Mouse (Mus musculus) heart, postnatal 36 days (tissue): Measurements from ENCODE around the gene Atp6v0a1. TPM values are rescaled to one million over a fixed set of nuclear protein-coding genes. Genes with fewer than 3 reads are reported as not detected.

Experiments used
- DNase-seq, 2 experiments: peaks; one replicate each; pipeline ENCODE4 v3.0.0; 2021 to 2022
- intact Hi-C: fragments of 180-260 bp; cut with DNase I; formaldehyde crosslinking; loops from one replicate; pipeline ENCODE4 v1.15.1; 2025
- total RNA-seq, 2 experiments: library from RNA; stranded (reverse); gene quantifications; 2 replicates each; pipeline ENCODE4 v1.2.3; 2021

Atp6v0a1 gene
- 10 to 100 TPM; 76.8 to 88.5 TPM for total RNA-seq

- intact Hi-C loops = loop anchor here (2.0 kb wide), 2 partner anchors 26 to 50 kb away; no protein-coding TSS in a partner anchor
- DNase-seq = peak; percentile 95 to 97
Observed at GRCm38 (mm10) chr11:101009046-101009887, at the start of gene Atp6v0a1. TSS of gene Atp6v0a1 (plus strand) at chr11:101009452.

DNA sequence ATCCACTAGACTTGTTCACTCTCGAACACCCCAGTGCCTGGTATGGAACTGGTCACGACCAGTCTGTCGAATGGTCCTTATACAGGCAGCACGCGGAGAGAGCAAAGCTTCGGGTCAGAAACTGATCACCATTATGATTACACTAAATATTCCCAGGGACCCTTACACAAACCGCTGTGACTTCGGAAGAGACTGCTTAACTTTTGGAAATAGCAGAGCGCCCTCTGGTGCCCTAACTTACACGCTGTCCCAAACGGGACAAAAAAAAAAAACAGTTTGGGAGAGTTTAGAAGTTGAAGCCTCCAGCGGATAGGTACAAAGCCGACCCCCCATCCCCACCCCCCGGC, 49.8 kb upstream of the Atp6v0a1 start:
- intact Hi-C loops = loop anchor here (5.0 kb wide), 3 partner anchors 197 to 387 kb away; partner anchors contain the start of genes Cnp and Hcrt
- DNase-seq = peak; percentile 78 to 82

- no peak for DNase-seq
- intact Hi-C loops = loop anchor here (5.0 to 10.0 kb wide), 4 partner anchors 198 to 565 kb away; partner anchors contain the start of genes Cnp, Hcrt and Jup
Observed at GRCm38 (mm10) chr11:100959826-100960225, 49.4 kb upstream of the Atp6v0a1 start.

DNA sequence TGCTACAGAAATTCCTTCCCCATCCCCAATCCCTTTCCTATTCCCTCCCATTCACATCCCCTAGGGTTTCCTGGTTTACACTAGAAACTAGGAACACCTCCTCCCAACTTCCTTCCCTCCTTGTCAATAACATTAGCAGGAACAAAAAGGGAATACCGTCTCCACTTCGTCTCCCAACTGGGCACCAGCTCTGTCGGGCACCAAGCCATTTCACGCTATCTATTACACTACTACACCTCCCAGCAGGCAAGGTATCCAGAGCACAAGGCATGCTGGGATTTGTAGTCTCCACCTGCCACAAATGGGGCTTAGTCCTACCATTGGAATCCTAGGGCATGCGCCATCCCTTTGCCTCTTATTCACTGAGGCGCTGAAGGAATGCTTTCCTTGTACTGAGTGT, 48.7 kb upstream of the Atp6v0a1 start:
- peak; percentile 74 to 77 for DNase-seq
- intact Hi-C loops = loop anchor here (10.0 kb wide), 1 partner anchor 566 kb away; the partner anchor contains the start of gene Jup

GRCm38 (mm10) chr11:100962371-100962911, 46.8 kb upstream of the Atp6v0a1 start:
- intact Hi-C loops = loop anchor here (1.0 to 10.0 kb wide), 2 partner anchors 18 to 568 kb away; partner anchors contain the start of gene Jup
- peak; percentile 67 to 72 for DNase-seq

GRCm38 (mm10) chr11:100963647-100964046, 45.6 kb upstream of the Atp6v0a1 start:
- DNase-seq = peak; percentile 70 to 73
- intact Hi-C loops = loop anchor here (10.0 kb wide), 1 partner anchor 569 kb away; the partner anchor contains the start of gene Jup

GRCm38 (mm10) chr11:100964180-100964579, 45.1 kb upstream of the Atp6v0a1 start:
- DNase-seq = peak in 1 of 2 experiments; percentile 25
- intact Hi-C loops = loop anchor here (10.0 kb wide), 1 partner anchor 569 kb away; the partner anchor contains the start of gene Jup

GRCm38 (mm10) chr11:100964901-100965542, 44.2 kb upstream of the Atp6v0a1 start:
- DNase-seq = peak in 1 of 2 experiments; percentile 22
- intact Hi-C loops = loop anchor here (5.0 to 10.0 kb wide), 2 partner anchors 207 to 570 kb away; partner anchors contain the start of genes Cntnap1, Jup and Plekhh3

GRCm38 (mm10) chr11:100965760-100966159, 43.5 kb upstream of the Atp6v0a1 start:
- intact Hi-C loops = loop anchor here (5.0 to 10.0 kb wide), 2 partner anchors 207 to 571 kb away; partner anchors contain the start of genes Cntnap1, Jup and Plekhh3

GRCm38 (mm10) chr11:100967376-100967775, 41.9 kb upstream of the Atp6v0a1 start:
- peak in 1 of 2 experiments; percentile 34 for DNase-seq
- intact Hi-C loops = loop anchor here (5.0 to 10.0 kb wide), 2 partner anchors 205 to 573 kb away; partner anchors contain the start of genes Cntnap1, Jup and Plekhh3

More at GRCm38 (mm10) chr11:100965760-100966159, 43.5 kb upstream of the Atp6v0a1 start:
- DNase-seq = peak in 1 of 2 experiments; percentile 26

DNA sequence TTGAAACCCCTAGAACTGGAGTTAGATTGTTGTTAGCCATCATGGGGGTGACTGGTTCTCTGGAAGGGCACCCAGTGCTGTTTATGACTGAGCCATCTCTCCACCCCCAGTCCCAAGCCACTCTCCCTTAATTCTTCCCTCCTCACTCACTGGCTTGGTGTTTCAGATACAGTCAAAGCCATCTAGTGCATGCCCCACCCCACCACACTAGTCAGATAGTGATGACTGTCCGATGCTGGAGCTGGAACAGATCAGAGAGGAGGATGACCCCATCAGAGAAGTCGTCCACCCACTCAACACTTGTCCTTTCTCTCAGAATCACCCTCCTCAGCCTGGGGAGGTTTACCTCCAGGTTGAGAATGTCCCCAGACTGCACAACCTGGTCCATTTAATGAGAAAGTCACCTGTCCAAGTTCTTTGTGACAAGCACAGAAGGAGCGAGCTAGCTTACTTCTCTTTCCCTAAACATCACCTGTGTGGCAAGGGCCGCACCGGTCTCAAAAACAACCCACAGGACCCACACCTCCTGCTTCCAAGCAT, 41.3 kb upstream of the Atp6v0a1 start:
- DNase-seq = no peak
- intact Hi-C loops = loop anchor here (5.0 to 10.0 kb wide), 2 partner anchors 204 to 573 kb away; partner anchors contain the start of genes Cntnap1, Jup and Plekhh3

GRCm38 (mm10) chr11:100968501-100968900, 40.8 kb upstream of the Atp6v0a1 start:
- peak in 1 of 2 experiments; percentile 23 for DNase-seq
- intact Hi-C loops = loop anchor here (5.0 to 10.0 kb wide), 2 partner anchors 204 to 574 kb away; partner anchors contain the start of genes Cntnap1, Jup and Plekhh3

DNA sequence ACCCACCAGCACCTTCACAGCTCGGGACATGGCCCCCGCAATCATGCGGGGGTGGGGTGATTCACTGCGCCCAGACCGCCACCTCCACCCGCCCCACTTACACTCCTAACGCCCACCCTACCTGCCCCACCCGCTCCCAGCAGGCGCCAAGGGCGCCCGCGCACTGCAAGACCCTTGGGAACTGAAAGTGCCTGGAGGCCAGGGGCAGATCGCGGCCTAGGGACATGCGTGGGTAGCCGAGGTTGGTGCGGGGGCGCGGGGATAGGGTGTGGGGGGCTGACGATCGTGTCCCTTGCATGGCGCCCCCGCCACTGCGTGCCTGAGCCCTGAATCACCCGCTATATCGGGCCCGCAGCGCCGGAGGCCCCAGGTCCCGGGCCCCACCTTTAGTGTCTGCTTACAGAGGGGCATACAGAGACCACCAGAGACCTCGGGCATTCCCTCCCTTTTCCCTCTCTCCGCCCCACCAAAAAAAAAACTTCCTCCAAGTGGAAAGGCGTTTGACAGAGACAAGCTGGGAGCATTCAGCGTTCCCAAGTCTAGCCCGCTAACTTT, 40.0 kb upstream of the Atp6v0a1 start:
- DNase-seq = peak in 1 of 2 experiments; percentile 47
- intact Hi-C loops = loop anchor here (1.0 to 10.0 kb wide), 3 partner anchors 89 to 574 kb away; partner anchors contain the start of genes Cntnap1, Jup and Plekhh3

DNA sequence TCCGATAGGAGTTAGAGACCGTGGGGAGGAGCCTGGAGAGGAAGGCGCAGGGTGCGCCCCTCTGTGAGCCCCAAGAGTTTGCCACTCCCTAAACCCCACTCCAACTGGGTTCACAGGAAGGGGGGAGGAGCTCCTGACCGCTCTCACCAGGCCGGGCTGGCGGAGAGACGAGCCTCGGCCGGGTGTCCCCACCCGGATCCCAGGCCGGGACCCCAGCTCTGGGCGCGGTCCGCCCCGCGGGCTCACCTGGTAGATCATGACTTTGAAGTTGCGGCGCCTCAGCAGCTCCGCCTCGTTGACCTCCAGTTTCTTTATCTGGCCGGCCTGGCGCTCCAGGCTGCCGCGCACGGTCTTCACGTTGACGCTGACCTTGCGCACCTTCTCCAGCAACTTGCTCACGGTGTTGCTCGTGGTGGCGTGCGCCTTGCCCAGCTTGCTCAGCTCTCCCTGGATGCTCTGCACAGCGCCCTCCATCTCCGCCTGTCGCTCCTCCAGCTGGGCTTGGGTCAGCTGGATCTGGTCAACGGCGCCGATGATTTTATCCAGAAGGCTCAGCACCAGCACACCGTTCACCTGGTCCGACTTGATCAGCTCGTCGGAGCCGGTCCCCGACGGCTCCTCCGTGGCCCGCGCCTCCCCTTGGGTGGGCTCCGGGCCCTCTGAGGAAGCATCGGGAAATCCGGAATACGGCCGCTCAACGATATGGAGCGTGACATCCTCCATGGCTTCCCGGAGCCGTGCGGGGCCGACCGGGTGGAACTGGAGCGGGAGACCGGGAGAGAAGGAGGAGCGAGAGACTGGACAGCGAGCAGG, 39.3 kb upstream of the Atp6v0a1 start:
- intact Hi-C loops = loop anchor here (1.0 to 10.0 kb wide), 3 partner anchors 88 to 575 kb away; partner anchors contain the start of genes Cntnap1, Jup and Plekhh3
- DNase-seq = peak; percentile 67 to 77

- peak; percentile 98 to 99 for DNase-seq
- intact Hi-C loops = no loop called here
Observed at GRCm38 (mm10) chr11:100970557-100970937, 38.7 kb upstream of the Atp6v0a1 start, which contains the start of gene Cavin1. TSS of gene Cavin1 (minus strand) at chr11:100970887.

DNA sequence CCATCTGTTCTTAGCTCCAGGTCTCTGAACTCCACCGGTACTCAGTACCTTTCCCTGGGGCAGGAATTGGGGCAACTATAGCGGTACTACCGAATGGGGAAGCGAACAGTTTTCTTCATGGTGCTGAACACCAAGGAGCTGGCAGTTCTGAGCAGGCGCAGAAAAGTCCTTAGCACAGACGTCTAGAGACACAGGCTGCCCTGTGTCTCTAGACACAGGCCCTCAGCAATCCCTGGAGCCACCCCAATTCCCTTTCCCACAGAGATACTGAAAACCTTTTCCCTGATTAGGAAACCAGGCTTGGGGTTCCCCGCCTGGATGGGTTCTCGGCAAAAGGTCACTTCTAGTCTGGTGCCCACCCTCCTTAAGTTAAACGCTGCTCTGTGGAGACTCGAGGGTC, 37.8 kb upstream of the Atp6v0a1 start:
- DNase-seq = no peak

GRCm38 (mm10) chr11:100973245-100973644, 36.0 kb upstream of the Atp6v0a1 start:
- no peak for DNase-seq
- intact Hi-C loops = no loop called here

More for the DNA sequence above, 37.8 kb upstream of the Atp6v0a1 start:
- intact Hi-C loops = no loop called here

- peak in 1 of 2 experiments; percentile 35 for DNase-seq
- intact Hi-C loops = no loop called here
Observed at GRCm38 (mm10) chr11:100974381-100974970, 34.8 kb upstream of the Atp6v0a1 start.
